Mouse (Mus musculus): ENCODE results near the gene Mtif3.

Gene Mtif3

DNA sequence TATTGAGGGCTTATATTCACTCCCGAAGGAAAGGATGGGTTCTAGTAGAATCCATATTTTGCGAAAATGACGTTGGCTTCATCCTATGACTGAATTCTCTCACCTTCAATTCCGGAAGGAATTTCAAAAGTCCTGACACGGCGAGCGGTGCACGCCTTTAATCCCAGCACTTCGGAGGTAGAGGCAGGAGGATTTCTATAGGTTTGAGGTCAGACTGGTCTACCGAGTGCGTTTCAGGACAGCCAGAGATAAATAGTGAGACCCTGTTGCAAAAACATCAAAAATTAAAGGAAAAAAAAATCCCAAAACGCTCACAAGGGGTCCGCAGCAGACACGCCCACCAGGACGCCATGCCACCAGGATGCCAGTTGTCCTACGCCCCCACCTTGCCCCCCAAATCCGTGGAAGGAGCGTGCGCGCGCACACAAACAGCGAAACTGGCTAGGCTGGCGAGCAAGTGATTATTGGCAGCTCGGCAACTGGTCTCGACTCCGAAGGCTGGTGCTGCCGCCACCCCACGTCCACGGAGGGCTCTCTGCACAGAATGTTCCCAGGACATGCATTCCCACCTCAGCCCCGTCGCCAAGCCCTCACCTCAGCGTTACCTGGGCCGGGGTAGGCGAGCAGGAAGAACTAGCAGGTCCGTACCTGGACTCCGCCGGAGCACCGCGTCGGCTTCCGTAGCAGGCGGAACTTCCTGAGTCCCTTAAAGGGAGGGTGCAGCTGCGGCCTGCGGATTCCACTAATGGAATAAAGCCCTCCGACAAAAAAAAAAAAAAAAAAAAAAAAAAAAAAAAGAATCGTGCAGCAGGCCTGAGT, at the start of gene Mtif3:
Gene Mtif3 (minus strand): TSS at position 683 of the 819 bp plus-strand sequence.
- in situ Hi-C loops (cut with MboI, MseI), result no loop called here

DNA sequence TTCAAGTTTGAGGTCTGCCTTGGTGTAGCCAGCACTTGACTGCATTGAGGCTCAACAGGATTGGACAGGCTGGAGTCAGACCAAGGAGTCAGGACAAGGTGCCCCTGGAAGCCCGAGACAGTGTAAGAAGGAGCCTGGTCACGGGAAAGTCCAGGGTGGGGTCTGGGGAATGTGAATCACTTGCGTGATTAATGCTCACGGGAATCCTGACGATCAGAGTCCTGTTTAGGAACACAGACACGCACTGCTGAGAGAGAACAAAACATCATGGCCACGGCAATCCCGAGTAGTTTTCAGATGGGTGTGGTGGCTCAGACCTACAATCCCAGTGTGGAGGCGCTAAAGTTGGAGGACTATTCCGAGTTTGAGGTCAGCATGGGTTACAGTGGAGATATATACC, 47.7 kb upstream of the Mtif3 start:
- in situ Hi-C loops (cut with MboI, MseI), result no loop called here

DNA sequence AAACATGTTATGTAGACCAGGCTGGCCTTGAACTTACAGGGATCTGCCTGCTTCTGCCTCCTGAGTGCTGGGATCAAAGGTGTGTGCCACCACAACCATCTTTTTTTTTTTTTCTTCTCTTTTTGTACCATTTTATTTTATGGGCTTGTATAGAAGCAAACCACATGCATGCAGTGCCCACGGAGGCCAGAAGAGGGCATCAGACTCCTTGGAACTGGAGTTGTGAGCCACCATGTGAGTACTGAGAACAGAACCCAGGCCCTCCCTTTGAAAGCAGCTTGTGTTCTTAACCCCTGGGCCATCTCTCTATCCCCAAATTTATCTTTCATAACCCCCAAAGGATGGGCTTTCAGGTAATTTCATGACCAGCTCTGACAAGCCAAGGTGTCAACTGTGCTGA, 39.7 kb upstream of the Mtif3 start:
- in situ Hi-C loops (cut with MboI, MseI), result no loop called here

DNA sequence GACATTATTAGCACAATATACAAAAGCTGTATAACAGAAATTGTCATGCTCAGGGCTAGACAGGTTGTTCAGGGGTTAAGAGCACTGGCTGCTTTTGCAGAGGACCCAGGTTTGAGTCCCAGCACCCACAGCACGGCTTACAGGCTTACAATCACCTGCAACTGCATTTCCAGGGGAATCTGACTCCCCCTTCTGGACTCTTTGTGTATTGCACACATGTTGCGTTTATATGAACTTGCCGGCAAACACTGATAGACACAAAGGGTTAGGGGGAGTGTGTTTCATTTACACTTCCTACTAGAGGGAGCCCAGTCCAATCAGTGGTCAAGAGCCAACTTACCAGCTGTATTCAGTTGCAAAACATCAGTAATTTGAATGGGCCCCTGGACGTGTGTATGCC, 37.7 kb upstream of the Mtif3 start:
- in situ Hi-C loops (cut with MboI, MseI), result no loop called here

DNA sequence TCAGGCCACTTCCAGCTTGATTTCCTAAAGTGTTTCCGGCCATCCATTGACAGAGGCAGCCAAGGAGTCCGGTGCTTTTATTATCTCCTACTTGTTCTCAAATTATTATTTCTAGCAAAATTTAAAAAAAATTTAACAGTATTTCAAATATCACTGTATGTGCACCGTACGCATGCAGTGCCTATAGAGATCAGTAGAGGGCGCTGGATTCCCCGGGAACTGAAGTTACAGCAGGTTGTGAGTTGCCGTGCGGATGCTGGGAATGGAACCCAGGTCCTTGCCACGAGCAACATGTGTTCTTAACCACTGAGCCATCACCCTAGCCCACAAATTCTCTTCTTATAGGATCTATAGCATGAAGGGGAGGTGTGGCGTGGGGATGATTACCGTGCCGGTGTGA, 35.2 kb upstream of the Mtif3 start:
- in situ Hi-C loops (cut with MboI, MseI), result no loop called here

DNA sequence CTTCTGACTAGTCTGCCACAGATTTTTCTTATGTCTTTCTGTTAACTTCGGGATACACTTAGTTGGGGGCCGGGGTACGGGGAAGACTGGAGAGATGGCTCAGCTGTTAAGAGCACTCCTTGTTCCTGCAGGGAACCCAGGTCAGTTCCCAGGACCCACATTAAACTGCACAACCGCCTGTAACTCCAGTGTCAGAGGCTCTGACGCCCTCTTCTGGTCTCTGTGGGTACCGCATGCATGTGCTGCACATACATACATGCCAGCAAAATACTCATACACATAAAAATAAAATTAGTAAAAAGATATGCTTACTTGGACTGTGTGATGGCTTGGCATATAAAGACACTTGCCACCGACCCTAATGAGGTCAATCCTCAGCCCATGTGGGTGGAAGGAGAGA, 33.2 kb upstream of the Mtif3 start:
- in situ Hi-C loops (cut with MboI, MseI), result no loop called here

DNA sequence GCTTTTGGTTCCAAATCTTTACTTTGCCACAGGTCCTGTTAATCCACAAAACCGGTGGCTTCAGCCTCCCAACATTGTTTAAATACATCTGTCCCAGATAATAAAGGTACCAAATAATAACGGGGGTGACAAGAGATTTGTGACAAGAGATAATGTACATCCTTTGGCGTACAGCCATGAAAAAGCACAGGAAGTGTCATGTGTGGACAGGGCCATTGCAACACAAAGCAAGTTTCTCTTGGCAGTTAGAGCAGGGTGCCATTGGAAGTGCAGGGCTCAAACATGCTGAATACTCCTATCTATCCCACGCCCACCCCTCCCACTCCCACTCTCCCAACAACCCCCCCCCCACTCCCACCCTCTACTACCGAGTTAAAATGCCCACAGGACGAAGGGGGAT, 31.4 kb upstream of the Mtif3 start:
- in situ Hi-C loops (cut with MboI, MseI), result no loop called here

DNA sequence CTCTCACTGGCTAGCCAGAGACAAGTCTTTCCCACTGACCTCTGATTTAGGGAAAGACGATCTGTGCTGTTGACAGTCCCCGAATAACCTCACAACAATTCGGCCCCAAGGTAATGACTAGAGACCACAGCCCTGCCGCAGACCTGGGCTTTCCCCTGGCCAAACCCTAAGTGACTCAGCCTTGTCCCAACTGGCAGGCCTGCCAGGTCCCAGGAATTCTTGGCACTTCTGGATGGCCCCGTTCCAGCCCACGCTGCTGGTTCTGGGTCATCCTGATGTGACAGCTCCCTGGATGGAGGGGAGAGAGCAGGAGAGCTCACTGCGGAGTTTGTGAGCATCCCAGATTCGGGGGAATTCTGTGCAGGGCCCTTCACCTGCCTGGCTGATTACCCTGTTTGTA, 29.9 kb upstream of the Mtif3 start:
- in situ Hi-C loops (cut with MboI, MseI), result no loop called here

DNA sequence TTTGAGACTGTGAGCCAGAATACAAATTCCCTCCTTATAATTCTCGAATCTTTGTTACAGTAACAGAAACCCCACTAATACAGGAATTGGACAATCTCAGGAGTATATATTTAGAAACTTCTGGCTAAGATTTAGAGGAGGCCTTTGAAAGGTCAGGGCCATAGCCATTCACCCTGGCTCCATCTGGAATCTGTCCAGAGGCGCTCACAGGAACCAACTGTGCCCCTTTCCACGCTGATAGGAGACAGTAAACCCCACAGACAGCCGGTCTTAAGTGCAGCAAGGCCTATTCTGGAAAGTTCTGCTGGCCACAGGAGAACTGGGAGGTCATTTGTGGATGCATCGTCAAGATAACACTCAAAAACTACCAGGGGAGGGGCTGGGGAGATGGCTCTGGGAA, 25.5 kb upstream of the Mtif3 start:
- in situ Hi-C loops (cut with MboI, MseI), result no loop called here

DNA sequence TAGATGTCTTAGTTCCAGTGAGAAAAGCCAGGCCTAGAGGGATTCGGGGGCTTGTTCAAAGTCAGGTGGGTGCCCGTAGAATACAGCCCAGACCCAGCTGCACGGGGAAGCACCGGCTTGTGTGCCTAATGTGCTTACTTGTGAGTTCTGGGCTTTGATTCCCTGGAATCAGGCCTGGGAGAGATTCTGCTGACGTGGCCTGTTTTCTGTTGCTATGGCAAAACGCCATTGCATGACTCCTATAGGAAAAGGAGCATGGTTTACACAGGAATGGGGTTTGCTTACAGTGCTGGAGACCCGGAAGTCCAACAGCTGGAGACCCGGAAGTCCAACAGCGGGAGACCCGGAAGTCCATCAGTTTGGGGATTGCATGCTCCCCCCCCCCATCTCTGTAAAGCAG, 24.0 kb upstream of the Mtif3 start:
- in situ Hi-C loops (cut with MboI, MseI), result no loop called here

DNA sequence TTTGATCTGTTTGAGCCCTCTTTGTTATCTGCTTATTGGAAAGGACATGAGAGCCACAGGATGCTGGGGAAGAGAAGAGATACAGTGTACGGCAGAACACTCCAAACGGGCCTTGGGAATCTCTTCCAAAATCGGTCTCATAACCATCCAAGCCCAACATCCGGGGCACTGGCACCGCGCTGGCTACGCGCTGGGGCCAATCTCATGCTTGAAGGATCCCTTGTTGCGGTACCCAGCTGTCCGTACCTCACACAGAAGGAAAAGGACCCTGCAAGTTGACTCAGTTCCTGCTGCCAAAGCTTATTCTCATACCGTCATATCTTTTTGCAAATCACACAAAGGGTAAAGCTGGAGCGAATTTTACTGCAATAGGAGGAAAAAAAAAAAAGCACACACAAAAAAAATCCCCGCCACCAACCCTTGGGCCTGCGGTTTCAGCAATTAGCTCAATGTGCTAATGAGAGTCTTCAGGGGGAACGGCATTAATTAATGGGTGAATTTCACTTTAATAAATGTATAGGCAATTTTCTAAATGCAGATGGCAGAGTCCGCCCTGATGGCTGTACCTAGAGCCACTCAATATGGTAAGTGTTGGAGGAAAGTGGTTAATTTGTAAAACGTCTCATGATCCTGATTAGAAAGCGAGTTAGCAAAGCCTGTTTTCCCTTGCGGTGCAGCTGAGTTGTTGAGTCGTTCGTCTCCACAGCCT, 22.3 kb upstream of the Mtif3 start:
- in situ Hi-C loops (cut with MboI, MseI), result no loop called here

DNA sequence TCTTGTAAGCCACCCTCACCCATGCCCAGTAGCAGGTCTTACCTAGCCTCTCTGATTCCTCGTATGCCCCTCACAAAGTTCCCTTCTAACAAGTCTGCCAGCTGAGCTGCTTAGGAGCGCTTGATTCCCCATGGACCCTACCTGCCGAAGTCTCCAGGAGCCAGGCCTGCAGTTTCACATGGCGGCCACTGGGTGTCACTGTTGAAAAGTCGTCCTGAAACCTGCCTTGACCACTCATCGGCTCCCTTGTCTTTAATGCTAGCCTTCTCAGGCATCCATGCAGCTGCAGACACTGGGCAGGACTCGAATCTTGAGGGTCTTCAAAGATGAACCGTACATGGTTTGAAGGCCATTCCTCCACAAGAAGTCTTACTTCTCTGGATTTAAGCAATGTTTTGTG, 19.6 kb upstream of the Mtif3 start:
- in situ Hi-C loops (cut with MboI, MseI), result loop anchor here (5.0 kb wide), 1 partner anchor 244 kb away; no protein-coding TSS in a partner anchor

DNA sequence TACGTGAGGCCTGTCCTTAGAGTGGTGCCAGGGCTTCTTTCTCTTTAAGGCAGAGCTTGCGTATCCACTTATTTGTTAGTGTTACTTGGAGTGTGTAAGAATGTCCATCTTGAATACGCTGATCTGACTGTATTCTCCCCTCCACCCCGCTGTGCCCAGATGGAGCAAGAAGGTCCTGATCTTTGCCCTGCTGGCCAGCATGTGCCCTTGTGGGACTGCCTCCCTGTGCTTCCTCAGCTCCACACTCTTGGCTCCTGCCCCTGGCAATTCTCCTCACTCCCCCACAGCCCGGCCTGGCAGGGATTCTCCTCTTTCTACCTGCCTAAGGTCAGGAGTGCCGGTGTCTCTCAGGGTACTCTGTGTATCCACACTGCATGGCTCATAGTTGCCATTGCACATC, 17.8 kb upstream of the Mtif3 start:
- in situ Hi-C loops (cut with MboI, MseI), result loop anchor here (5.0 kb wide), 1 partner anchor 246 kb away; no protein-coding TSS in a partner anchor

DNA sequence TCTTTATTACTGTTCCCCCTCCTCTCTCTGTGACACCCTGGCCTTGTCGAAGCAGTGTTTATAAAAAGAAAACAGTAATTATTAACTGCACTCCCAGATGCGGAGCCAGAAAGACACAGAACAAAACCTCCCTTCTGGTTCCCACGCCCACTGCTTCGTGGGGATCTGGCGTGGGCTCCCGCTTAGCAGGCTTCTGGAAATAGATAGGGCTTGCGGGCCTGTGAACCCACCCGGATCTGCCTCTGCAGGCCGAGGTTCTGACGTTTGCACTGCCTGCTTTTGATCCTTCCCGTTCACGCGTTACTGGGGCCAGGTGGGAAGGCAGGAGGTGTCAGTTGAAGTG, 11.2 kb upstream of the Mtif3 start:
- in situ Hi-C loops (cut with MboI, MseI), result no loop called here

DNA sequence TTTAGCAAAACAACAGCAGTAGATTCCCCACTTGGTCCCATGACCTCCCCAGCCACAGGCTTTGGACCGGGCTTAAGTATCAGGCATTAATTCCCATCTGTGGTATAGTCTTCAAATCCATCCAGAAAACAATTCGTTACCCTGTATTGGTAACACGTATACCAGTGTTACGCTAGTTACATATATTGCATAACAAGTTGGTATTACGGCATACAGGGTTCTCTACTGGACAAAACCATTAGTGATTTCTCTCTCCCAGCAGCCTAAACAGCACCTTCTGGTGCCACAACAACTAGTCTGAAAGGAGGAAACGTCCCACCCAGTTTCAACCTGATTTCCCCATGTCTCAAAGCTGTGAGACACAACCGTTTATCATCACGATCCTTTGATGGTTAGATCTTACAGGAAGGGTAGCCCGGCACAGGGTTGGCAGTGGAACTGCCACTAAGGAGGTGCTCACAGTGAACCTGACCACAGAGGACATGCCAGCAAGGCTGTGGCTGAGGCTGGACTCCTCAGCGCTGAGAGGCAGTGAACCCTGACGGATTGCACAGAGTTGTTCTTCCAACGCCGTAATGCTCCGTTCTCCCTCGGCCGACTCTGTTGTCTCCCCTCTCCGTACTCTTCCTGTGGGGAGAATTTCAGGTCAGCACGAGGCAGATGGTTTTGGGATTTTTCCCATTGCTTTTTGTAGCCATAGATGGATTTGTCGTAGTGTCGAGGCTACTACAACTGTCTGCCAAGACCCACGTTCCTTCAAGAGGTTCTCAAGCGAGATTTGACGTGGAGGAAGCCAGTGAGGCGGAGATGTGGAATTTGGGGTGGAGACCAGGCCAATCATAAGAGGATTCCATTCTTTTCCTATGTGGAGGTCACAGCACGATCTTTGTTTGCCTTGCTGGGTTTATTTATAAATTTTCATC, 10.5 kb upstream of the Mtif3 start:
- in situ Hi-C loops (cut with MboI, MseI), result no loop called here

DNA sequence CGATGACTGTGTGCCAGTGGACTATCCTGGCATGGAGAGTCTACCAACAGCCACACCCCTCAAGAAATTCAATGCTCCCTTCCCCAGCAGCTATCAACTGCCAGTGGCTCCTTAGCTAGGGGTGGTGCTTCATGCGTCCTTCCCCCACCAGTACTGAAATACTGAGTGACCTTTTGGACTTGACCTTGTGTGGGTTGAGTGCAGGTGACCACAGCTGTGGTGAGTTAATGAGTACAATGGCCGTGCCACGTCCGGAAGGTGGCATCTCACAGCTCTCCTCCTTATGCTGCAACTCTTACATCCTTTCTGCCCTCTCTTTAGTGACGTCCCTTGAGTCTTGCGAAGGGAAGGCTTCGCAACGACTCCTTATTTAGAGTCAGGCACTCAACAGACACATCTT, 9.8 kb upstream of the Mtif3 start:
- in situ Hi-C loops (cut with MboI, MseI), result no loop called here

DNA sequence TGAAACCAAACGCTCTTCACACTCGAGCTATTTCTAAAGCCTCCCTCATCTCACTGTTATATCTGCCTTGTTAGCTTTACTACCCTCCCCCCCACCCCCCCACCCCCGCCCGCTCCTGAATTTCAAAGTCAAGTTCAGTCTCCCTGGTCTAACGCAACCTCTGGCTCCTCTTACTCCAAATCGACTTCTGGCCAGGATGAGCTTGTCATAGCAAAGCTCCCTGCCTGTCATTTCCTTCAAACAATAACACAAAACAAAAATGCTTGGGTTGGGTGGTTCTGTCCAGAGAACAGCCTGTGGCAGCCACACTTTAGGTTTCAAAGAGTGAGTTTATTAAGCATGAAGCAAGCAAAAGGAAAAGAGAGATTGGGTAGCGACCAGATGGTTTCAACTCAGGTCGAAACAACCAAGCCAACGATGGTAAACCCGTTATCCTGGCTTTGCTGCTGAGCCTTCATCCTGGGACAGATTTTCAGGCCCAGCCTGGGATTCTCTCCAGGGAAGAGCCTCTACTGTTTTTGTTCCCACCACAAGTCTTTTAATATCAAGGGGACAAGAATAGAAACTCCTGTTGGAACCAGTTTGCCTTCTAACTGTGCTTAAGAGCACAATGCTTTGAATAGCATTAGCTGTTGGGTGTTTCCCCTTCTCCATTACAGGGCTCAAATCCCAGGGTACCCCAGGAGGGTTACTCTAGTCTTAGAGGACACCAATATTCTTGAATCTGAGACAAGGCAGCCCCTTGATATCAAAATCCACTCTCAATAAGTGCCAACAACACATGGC, 8.4 kb upstream of the Mtif3 start:
- in situ Hi-C loops (cut with MboI, MseI), result no loop called here

DNA sequence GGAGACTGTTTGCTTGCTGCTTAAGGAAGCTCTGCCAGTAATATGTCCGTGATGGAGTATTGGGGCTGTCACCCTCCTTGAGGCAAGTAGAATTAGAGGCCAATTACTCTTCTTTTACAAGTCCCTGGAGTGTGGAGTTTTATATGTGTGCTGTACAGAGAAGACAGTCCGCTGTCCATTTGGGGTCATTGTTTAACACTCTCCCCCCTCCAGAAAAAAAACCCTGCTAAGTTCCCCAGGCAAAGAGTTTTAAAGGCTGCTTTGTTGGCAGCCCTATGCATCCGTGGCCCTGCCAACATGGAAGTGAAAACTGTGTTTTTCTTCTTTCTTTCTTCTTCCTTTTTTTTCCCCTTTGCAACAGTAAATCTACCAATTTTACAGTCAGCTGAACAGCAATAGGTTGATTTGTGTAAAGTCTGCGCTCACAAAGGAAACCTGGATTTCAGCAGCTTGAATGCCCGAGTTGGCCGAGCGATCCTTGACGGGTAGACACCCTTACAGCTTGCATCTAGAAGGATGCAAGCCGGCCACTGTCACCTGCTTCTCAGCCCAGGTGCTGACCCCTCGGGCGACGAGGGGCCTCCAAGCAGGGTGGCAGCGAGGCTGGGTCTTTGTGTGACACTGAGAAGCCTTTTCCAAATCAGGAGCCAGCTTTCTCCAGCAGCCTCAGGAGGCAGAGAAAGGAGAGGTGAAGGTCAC, 5.2 kb upstream of the Mtif3 start:
- in situ Hi-C loops (cut with MboI, MseI), result no loop called here

DNA sequence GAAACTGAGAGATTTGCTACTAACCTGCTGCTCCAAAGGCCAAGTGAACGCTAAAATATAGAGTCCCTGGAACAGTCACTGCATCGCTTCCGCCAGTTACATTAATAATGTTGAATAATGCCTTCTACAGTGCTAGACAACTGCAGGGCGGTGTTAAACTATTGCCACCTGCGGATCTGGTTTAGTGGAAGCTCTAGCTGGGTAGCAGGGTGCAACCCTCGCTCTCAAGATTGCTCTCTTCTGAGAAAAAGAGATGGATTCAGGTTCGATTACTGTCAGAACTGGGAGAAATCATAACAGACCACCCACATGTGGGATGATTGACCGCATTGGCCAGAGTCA, 308 bp upstream of the Mtif3 start:
- in situ Hi-C loops (cut with MboI, MseI), result no loop called here

DNA sequence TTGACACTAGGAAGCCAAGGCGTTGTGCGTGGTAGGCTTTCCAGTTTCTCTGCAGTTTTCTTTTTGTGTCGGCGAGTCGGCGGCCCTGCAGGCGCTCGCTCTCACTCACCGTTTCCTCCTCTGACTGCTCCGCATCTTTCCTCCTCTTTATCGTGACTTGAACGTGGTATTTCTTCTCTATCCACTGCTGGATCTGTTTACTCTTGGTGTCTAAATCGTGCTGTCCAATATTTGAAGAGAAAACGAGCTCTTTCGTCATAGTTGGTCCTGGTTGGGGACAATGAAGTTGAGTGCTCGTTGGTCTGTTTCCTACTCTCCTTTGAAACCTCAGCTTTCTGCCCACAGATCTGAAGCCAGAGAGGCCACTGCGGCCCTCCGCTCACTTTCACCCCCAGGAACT, 6.9 kb downstream of the Mtif3 start:
- in situ Hi-C loops (cut with MboI, MseI), result no loop called here

DNA sequence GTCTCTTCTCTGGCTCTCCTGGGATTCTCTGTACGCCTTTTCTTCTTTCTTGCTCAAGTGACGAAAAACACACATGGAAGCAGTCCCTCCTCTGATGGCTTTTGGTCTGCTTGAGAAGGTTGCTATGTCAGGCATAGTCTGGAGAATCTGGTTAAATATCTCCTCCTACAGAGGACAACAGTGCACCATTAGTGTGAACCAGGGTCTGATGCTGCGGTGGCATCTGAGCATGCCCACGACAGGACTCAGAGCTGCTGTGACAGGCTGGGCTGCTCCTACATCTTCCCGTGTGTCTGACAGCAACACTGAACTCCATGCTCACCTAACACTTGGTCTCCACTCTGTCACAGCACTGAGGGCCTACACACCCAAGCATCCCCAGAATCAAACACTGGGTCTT, 7.9 kb downstream of the Mtif3 start:
- in situ Hi-C loops (cut with MboI, MseI), result no loop called here
